Mouse (Mus musculus) forebrain, embryonic 11.5 days (tissue): ENCODE results near the gene Klc4. TPM values are rescaled to one million over a fixed set of nuclear protein-coding genes. Genes with fewer than 3 reads are reported as not detected.

Experiments
- ATAC-seq: fragments of 200-750 bp; cut with Nextera tagmentation; replicated peaks from 2 replicates; pipeline ENCODE4 v1.8.0; 2017; ENCODE audit warnings: moderate TSS enrichment; ENCODE audit not compliant: low FRiP score
- DNase-seq: peaks from one replicate; pipeline ENCODE4 v3.0.0-alpha.2; 2017; ENCODE audit warnings: low spot score
- H3K27ac ChIP-seq: fragments of 300-500 bp; sonication (generic); 2 replicates; pipeline ENCODE4 v1.5.1; 2014; ENCODE audit warnings: low read depth, low read length
- H3K27me3 ChIP-seq: fragments of 300-500 bp; sonication (generic); 2 replicates; pipeline ENCODE4 v1.6.1; 2014; ENCODE audit warnings: mild to moderate bottlenecking, low read length, mixed read lengths; ENCODE audit not compliant: control insufficient read depth, insufficient read depth
- H3K36me3 ChIP-seq: fragments of 300-500 bp; sonication (generic); 2 replicates; pipeline ENCODE4 v1.6.1; 2014; ENCODE audit warnings: mild to moderate bottlenecking, low read length, moderate library complexity, mixed read lengths; ENCODE audit not compliant: control insufficient read depth, insufficient read depth
- H3K4me1 ChIP-seq: fragments of 300-500 bp; sonication (generic); replicated peaks from 2 replicates; pipeline ENCODE4 v1.6.1; 2014; ENCODE audit warnings: low read length, mixed read lengths; ENCODE audit not compliant: control insufficient read depth, insufficient read depth
- H3K4me2 ChIP-seq: fragments of 300-500 bp; sonication (generic); 2 replicates; pipeline ENCODE4 v1.6.1; 2014; ENCODE audit warnings: low read depth, mild to moderate bottlenecking, low read length, moderate library complexity, mixed read lengths; ENCODE audit not compliant: severe bottlenecking
- H3K4me3 ChIP-seq: fragments of 300-500 bp; sonication (generic); 2 replicates; pipeline ENCODE4 v1.5.1; 2014; ENCODE audit warnings: low read depth, low read length
- H3K9ac ChIP-seq: fragments of 300-500 bp; sonication (generic); 2 replicates; pipeline ENCODE4 v1.6.1; 2014; ENCODE audit warnings: low read length
- H3K9me3 ChIP-seq: fragments of 300-500 bp; sonication (generic); 2 replicates; pipeline ENCODE4 v1.6.1; 2016; ENCODE audit warnings: low read length, mixed read lengths; ENCODE audit not compliant: control insufficient read depth
- WGBS: fragments of 180-500 bp; shearing (Covaris S2); extraction: QIAGEN DNeasy Blood & Tissue Kit; methylation state at CpG from one replicate; pipeline ENCODE4 v1.1.7; 2014; 5-methylcytosine and 5-hydroxymethylcytosine counted together
- polyA plus RNA-seq: library from polyadenylated mRNA; unstranded; fragments of >200 nt; fragmentation: Nextera tagmentation; extraction: Ambion mirVana; gene quantifications from 2 replicates; pipeline ENCODE4 v1.2.1, GENCODE M21; 2014

Gene Klc4
- polyA plus RNA-seq, 1 experiment from 2014 or later: 35.8 TPM

DNA sequence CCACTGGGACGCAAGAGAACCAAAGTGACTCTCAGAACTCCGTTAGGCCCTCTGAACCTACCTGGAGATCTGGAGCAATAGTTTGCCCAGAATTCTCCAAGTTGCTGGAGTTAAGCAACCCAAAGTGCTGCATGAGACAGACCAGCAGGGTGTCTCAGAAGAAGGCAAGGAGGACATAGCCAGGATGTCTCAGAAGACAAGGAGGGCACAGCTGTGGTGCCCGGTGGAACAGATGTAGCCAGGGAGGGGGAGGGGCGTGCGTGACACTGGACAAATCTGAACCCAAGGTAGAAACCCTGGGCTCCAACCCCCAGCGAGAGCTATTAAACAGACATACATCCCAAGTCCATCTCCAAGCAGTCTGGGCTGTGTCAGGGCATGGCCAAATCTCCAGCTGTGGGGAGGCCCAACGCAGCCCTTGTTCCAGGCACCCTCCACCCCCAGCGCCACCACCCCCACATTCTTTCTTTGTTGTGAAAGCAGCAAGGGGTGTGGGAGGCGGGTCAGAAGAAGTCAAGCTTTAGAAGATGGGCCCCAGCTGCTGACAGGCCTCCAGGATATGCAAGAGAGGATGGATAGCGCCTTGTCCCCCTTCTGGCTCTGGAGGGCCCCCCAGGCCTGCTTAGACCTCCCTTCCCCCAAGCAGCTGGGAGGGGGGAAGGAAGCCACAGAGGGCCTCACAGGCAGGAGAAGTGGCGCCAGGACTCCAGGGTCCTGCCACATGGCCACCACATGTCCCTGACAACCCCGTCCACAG is 16.0 kb downstream of the Klc4 start:
- DNase-seq (peak; percentile 83), ATAC-seq (peak; percentile 64)
- Histone ChIP-seq H3K27ac (peak overlapping the region; percentile 72), H3K27me3 (no peaks in the 10 kb centered on the region), H3K9ac (peak overlapping the region; percentile 94; the same call in 1 of the 2 replicates), H3K36me3 (no peaks in the 10 kb centered on the region), H3K4me3 (peak overlapping the region; percentile 91), H3K4me2 (peak overlapping the region; percentile 75), H3K9me3 (no peaks in the 10 kb centered on the region), H3K4me1 (peaks cover 12% of the 10 kb centered on the region)
- 12% methylated on average over 12 of the region's 12 CpGs for WGBS

DNA sequence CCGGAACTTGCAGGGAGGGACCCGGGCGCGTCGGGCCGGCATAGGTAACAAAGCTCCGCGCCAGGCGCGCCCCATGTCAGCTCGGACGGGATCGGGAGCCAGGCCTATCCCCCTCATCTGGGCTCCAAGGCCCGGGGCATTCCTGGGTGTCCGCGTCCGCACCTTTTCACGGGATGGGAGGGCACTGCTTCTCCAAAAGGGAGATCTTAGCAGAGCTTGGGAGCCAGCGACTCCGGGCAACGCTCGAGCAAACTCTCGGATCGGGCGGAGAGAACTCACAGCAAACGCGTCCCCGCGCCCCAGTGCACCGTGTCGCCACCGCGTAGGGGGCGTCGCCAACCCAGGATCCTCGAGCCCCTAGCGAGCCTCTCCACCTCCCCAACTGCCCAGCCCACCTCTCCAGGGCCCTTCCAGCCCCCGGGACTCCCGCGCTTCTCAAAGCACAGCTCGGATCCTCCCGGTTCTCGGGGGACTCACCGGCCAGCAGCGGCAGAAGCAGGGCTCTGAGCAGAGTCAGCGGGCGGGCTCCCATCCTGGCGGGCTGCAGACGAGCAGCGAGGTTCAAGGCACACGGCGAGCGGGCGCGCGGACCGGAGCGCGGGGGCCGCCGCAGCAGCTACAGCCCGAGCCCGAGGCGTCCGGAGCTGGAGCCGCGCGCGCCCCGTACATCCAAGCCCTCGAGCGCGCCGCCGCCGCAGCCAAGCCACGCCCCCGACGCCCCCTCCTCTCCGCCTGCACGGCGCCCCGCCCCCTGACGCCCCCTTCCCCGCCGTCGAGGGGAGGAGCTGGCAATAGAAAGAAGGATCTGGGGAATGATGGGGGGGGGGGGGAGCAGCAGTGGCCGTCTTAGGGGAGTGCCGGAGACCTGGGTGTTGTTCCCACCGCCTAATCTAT is 16.8 kb downstream of the Klc4 start, which contains the start of gene Ptk7:
Gene Ptk7 (minus strand): TSS at position 714 of the 894 bp plus-strand sequence.
- Histone ChIP-seq H3K9ac (peak within 1 kb of the TSS; percentile 94), H3K36me3 (no peaks in the 10 kb centered on the region), H3K27ac (peak within 1 kb of the TSS; percentile 72), H3K4me1 (peaks cover 17% of the 10 kb centered on the region), H3K4me3 (peak within 1 kb of the TSS; percentile 91), H3K9me3 (no peaks in the 10 kb centered on the region), H3K27me3 (no peaks in the 10 kb centered on the region), H3K4me2 (peak within 1 kb of the TSS; percentile 75)
- under 1% methylated on average over 82 of the region's 90 CpGs for WGBS
- peak; percentile 84 for ATAC-seq
- DNase-seq: peak; percentile 98

GRCm38 (mm10) chr17:46628471-46628790 is 17.4 kb downstream of the Klc4 start:
- 1% methylated on average over 13 of the region's 13 CpGs for WGBS
- peak; percentile 4; the same call in 1 of the 2 replicates for ATAC-seq
- H3K4me3 ChIP-seq: peak overlapping the region; percentile 91

GRCm38 (mm10) chr17:46627409-46627808 is 18.4 kb downstream of the Klc4 start:
- DNase-seq (no peak), ATAC-seq (no peak)
- Histone ChIP-seq H3K4me3 (peak overlapping the region; percentile 91), H3K9ac (no peak overlapping the region), H3K27me3 (no peaks in the 10 kb centered on the region), H3K4me1 (peaks cover 17% of the 10 kb centered on the region), H3K9me3 (no peaks in the 10 kb centered on the region), H3K4me2 (peak overlapping the region; percentile 75), H3K27ac (no peak overlapping the region), H3K36me3 (no peaks in the 10 kb centered on the region)
- 70% methylated on average over 6 of the region's 6 CpGs for WGBS

More at GRCm38 (mm10) chr17:46628471-46628790, 17.4 kb downstream of the Klc4 start:
- Histone ChIP-seq H3K4me2 (peak overlapping the region; percentile 75), H3K36me3 (no peaks in the 10 kb centered on the region), H3K9me3 (no peaks in the 10 kb centered on the region), H3K27ac (0 out of 2 replicates have a peak overlapping the region, but pooled peaks have one; percentile 72), H3K27me3 (no peaks in the 10 kb centered on the region), H3K9ac (peak overlapping the region; percentile 94), H3K4me1 (peaks cover 17% of the 10 kb centered on the region)
- peak; percentile 72 for DNase-seq

- 72% methylated on average over 12 of the region's 12 CpGs for WGBS
- H3K4me1 ChIP-seq: peaks cover 21% of the 10 kb centered on the region; the same call in 1 of the 2 replicates
- H3K9ac ChIP-seq: no peak overlapping the region
- H3K4me2 ChIP-seq: no peak overlapping the region
- H3K9me3 ChIP-seq: no peaks in the 10 kb centered on the region
- DNase-seq (no peak), ATAC-seq (no peak)
- H3K36me3 ChIP-seq: no peaks in the 10 kb centered on the region
- no peaks in the 10 kb centered on the region for H3K27me3 ChIP-seq
- H3K27ac ChIP-seq: no peak overlapping the region
- no peak overlapping the region for H3K4me3 ChIP-seq
Observed at GRCm38 (mm10) chr17:46624598-46624997, 21.2 kb downstream of the Klc4 start.

- Histone ChIP-seq H3K9ac (no peak overlapping the region), H3K4me3 (no peak overlapping the region), H3K4me1 (peaks cover 26% of the 10 kb centered on the region), H3K36me3 (no peaks in the 10 kb centered on the region), H3K9me3 (no peaks in the 10 kb centered on the region), H3K4me2 (no peak overlapping the region), H3K27ac (no peak overlapping the region), H3K27me3 (no peaks in the 10 kb centered on the region)
- no peak for ATAC-seq
- WGBS: 35% methylated on average over 10 of the region's 10 CpGs
- no peak for DNase-seq
Observed at GRCm38 (mm10) chr17:46623819-46624557, 21.8 kb downstream of the Klc4 start.

- Histone ChIP-seq H3K4me2 (no peak overlapping the region), H3K9me3 (no peaks in the 10 kb centered on the region), H3K4me1 (peaks cover 40% of the 10 kb centered on the region), H3K4me3 (no peak overlapping the region), H3K27ac (no peak overlapping the region), H3K36me3 (no peaks in the 10 kb centered on the region), H3K27me3 (no peaks in the 10 kb centered on the region), H3K9ac (no peak overlapping the region)
- DNase-seq (no peak), ATAC-seq (no peak)
- 86% methylated on average over 11 of the region's 11 CpGs for WGBS
Observed at GRCm38 (mm10) chr17:46622269-46622668, 23.6 kb downstream of the Klc4 start.

- no peak overlapping the region for H3K27ac ChIP-seq
- H3K27me3 ChIP-seq: no peaks in the 10 kb centered on the region
- no peaks in the 10 kb centered on the region for H3K36me3 ChIP-seq
- ATAC-seq (no peak), DNase-seq (no peak)
- H3K4me1 ChIP-seq: peaks cover 45% of the 10 kb centered on the region
- no peaks in the 10 kb centered on the region for H3K9me3 ChIP-seq
- 81% methylated on average over 15 of the region's 15 CpGs for WGBS
- H3K9ac ChIP-seq: no peak overlapping the region
- no peak overlapping the region for H3K4me3 ChIP-seq
- H3K4me2 ChIP-seq: no peak overlapping the region
Observed at GRCm38 (mm10) chr17:46621324-46621723, 24.5 kb downstream of the Klc4 start.
